Mouse (Mus musculus): ENCODE data around the gene Atp7b.

The Atp7b gene

GRCm38 (mm10) chr8:22059821-22060445 is at the start of gene Atp7b:
Gene Atp7b (minus strand): TSS chr8:22060305.
- DNase-seq = no peak

- no peak for DNase-seq
Measured at GRCm38 (mm10) chr8:22107020-22107419, 46.9 kb upstream of the Atp7b start.

- DNase-seq = no peak
Measured at GRCm38 (mm10) chr8:22091568-22091967, 31.5 kb upstream of the Atp7b start.

GRCm38 (mm10) chr8:22089226-22089625 is 29.1 kb upstream of the Atp7b start:
- DNase-seq = no peak

GRCm38 (mm10) chr8:22079313-22080007 is 19.4 kb upstream of the Atp7b start:
- no peak for DNase-seq

DNA sequence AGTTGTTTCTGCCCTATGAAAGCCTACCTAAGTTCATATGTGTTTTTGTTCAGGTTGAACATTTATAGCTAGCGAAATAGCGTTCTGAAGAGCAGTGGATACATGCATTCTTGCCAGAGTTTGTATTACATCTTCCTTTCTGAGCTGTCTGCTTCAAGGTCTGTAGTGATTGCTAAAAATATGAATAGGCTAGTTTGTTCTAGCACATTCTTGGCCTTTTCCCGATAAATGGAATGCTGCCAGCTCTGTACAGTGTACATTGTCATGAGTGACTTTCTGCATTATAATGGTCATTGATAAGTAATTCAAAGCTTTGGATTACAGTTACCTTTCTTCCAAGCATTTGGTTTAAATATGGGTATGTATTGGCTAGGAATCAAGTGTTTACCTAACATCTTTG is 1.0 kb upstream of the Atp7b start:
- no peak for DNase-seq

GRCm38 (mm10) chr8:22060446-22060889 is 363 bp upstream of the Atp7b start, which contains the start of gene Alg11:
Gene Alg11 (plus strand): TSS chr8:22060721.
- peak; percentile 98 for DNase-seq

GRCm38 (mm10) chr8:22059153-22059738 is 859 bp downstream of the Atp7b start:
- no peak for DNase-seq

DNA sequence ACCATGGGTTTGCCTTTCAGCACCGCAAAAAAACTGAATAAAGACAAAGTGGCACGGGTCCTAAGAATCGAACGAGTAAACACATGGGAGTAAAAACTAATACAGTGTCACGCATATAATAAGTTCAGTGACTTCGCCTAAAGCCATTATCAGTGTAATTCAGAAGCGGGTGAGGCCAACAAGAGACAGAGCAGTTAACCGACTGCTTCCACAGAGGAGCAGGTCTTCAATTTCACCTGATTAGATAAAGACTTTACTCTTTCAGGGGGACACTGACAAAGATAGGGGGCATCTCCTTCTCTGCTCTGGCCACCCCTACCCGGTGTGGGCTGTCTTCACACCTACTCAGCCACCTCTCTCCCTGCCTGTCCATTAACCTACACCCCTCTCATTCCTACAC is 1.7 kb downstream of the Atp7b start:
- DNase-seq = no peak

- no peak for DNase-seq
Measured at GRCm38 (mm10) chr8:22056850-22057249, 3.3 kb downstream of the Atp7b start.

GRCm38 (mm10) chr8:22055492-22055877 is 4.6 kb downstream of the Atp7b start:
- no peak for DNase-seq

- no peak for DNase-seq
Measured at GRCm38 (mm10) chr8:22054674-22055491, 5.2 kb downstream of the Atp7b start.

- no peak for DNase-seq
Measured at GRCm38 (mm10) chr8:22047699-22048464, 12.2 kb downstream of the Atp7b start.

DNA sequence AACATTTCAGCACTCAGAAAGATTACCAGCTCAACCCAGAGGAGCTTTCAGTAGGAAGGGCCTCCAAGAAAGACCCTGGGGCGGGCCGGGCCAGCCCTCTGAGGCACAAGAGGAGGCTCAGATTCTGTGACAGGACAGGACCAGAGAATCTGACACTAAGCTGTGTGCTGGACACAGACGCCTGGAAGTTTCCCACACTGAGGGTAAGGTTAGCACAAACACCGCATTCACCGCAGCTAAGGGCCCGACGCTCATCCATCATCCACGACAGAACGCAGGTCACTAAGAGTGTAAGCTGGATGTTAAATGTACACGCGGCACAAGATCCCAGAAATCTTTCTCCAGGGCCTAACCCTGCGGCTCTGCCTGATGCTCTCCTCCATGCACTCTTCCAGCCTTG is 16.4 kb downstream of the Atp7b start:
- no peak for DNase-seq

GRCm38 (mm10) chr8:22042515-22042914 is 17.6 kb downstream of the Atp7b start:
- DNase-seq = no peak

- no peak for DNase-seq
Measured at GRCm38 (mm10) chr8:22040153-22040509, 20.0 kb downstream of the Atp7b start.

DNA sequence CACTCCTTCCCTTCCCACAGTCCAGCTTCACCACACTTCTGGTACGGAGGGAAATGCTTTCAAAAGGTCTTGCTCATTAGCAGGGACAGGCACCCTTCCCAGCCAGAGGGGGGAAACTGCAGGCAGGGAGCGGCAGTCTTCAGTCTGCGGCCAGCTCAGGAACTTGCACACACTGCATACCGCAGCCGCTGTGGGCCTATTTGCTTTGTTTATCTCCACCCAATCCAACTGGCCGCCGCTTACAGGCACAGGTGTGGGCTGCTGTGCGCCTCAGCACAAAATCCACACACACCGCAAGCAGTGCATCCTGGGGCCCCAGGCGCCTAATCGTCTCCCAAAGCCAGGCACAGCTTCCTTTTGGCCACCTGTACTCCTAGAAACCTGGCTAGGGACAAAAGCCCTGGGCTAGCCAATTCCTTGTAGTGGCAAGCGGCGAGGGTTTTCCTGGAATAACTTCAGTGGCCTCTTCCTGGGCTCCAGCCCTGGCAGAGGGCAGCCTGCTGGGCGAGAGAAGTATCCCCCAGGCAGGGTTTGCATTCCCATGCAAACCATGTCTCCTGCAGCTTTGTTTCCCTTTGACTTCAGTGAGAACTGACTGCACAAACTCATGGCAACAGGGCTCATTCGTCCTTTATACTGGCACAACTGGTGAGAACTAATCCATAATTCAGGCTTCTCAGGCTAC is 20.5 kb downstream of the Atp7b start:
- DNase-seq = no peak

GRCm38 (mm10) chr8:22037022-22037421 is 23.1 kb downstream of the Atp7b start:
- no peak for DNase-seq

DNA sequence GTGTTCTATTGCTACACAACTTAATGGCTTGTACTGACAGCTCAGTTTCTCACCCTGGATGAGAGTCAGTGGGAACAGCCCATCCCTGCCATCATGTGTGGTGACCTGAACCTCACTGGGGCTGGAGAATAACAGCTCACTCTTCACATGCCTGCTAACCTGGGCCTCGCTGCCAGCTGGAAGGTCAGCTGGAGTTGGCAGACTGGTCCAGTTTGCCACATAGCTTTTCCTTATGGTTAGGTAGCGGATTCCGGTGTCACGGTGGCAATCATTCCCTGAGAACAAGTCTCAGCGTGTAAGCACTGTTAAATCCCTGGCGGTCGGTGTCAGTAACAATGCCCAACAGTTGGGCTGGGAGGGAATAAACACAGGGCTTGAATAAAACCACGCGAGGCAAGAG is 24.0 kb downstream of the Atp7b start:
- DNase-seq = no peak

DNA sequence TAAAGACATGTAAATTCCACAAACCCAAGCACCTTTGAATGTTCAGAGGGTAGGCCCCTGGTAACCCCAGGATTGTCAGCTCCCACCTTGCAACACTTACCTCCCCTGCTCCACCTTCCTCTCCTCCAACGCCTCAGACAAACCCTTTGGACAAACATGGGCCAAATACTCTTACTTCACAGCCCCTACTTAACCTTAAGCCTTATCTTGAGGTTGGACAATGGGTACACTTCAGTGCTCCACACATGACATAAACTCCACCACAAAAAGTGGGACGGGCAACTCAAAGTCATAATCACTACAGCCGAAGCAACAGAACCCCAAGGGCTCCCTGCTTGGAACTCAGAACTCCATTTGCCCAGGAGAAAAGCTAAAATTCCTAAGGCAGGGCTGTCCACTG is 29.1 kb downstream of the Atp7b start:
- no peak for DNase-seq

- DNase-seq = no peak
Measured at GRCm38 (mm10) chr8:22028973-22029372, 31.1 kb downstream of the Atp7b start.

GRCm38 (mm10) chr8:22025241-22025640 is 34.9 kb downstream of the Atp7b start:
- DNase-seq = no peak
